Mouse (Mus musculus) kidney, embryonic 16.5 days (tissue): ENCODE results near the gene 1190002N15Rik. TPM values are rescaled to one million over a fixed set of nuclear protein-coding genes. Genes with fewer than 3 reads are reported as not detected.
A peak's percentile ranks its signal among the peaks of the same experiment; 100 is the strongest.

Experiments
- ATAC-seq: fragments of 200-750 bp; cut with Nextera tagmentation; 2 replicates; pipeline ENCODE4 v1.8.0; 2017; ENCODE audit warnings: moderate TSS enrichment; ENCODE audit not compliant: low FRiP score, low TSS enrichment
- H3K27ac ChIP-seq: fragments of 300-500 bp; sonication (generic); 2 replicates; pipeline ENCODE4 v1.5.1; 2014; ENCODE audit warnings: low read length
- H3K27me3 ChIP-seq: fragments of 300-500 bp; sonication (generic); 2 replicates; pipeline ENCODE4 v1.6.1; 2014; ENCODE audit warnings: low read length, control low read depth, mixed read lengths; ENCODE audit not compliant: insufficient read depth
- H3K36me3 ChIP-seq: fragments of 300-500 bp; sonication (generic); 2 replicates; pipeline ENCODE4 v1.6.1; 2014; ENCODE audit warnings: low read length, control low read depth, mixed read lengths; ENCODE audit not compliant: insufficient read depth
- H3K4me1 ChIP-seq: fragments of 300-500 bp; sonication (generic); 2 replicates; pipeline ENCODE4 v1.6.1; 2014; ENCODE audit warnings: low read length, control low read depth, mixed read lengths; ENCODE audit not compliant: insufficient read depth
- H3K4me2 ChIP-seq: fragments of 300-500 bp; sonication (generic); replicated peaks from 2 replicates; pipeline ENCODE4 v1.6.1; 2014; ENCODE audit warnings: low read depth, low read length
- H3K4me3 ChIP-seq: fragments of 300-500 bp; sonication (generic); 2 replicates; pipeline ENCODE4 v1.5.1; 2014; ENCODE audit warnings: mild to moderate bottlenecking, low read length
- H3K9ac ChIP-seq: fragments of 300-500 bp; sonication (generic); replicated peaks from 2 replicates; pipeline ENCODE4 v1.6.1; 2014; ENCODE audit warnings: low read length
- H3K9me3 ChIP-seq: fragments of 300-500 bp; sonication (generic); 2 replicates; pipeline ENCODE4 v1.6.1; 2016; ENCODE audit warnings: low read length, control low read depth
- WGBS: fragments of 180-500 bp; shearing (Covaris S2); extraction: QIAGEN DNeasy Blood & Tissue Kit; methylation state at CpG from one replicate; pipeline ENCODE4 v1.1.7; 2014; 5-methylcytosine and 5-hydroxymethylcytosine counted together
- polyA plus RNA-seq: library from polyadenylated mRNA; unstranded; fragments of >200 nt; fragmentation: Nextera tagmentation; extraction: Ambion mirVana; gene quantifications from 2 replicates; pipeline ENCODE4 v1.2.1, GENCODE M21; 2015

1190002N15Rik gene
- polyA plus RNA-seq, 1 experiment from 2014 or later, result 5.2 TPM

DNA sequence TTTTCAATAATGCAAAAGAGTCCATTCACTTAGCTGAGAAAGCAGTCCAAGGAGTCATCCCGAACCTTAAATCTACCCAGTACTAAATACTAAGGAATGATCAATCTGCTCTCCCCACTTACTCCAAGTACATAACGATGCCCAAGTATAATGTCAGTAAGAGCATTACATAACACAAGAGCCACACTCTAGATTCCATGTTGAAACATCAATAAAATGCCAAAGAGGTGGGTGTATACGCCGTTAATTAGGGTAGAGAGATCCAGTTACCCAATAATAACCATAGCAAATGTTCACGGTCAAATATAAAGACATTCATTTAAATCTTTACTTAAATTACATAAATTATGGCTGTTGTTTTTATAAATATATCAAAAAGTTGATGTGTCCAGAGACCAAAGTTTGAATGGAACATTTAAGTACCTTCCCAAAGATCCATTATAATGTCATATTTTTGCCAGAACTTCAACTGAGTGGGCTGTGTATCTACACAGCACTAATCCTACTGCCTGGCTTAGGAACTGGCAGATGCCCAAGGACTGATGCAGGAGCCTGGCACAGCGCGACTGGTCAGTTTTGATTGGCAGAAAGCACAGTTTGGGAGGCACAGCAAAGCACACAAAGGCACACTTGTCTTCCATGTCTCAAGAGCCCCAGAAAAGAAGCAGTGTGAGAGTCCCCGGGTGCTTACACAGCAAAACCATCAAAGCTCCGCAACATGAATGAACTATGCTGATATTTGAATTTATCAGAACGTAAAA is 55.5 kb downstream of the 1190002N15Rik start:
- no peaks in the 10 kb centered on the region for H3K9me3 ChIP-seq
- no peak overlapping the region for H3K27ac ChIP-seq
- WGBS, result 85% methylated on average over 10 of the region's 10 CpGs
- ATAC-seq, result 0 out of 2 replicates have a peak, but pooled peaks have one; percentile 12
- no peaks in the 10 kb centered on the region for H3K27me3 ChIP-seq
- H3K36me3 ChIP-seq, result no peaks in the 10 kb centered on the region
- H3K4me2 ChIP-seq, result no peak overlapping the region
- no peak overlapping the region for H3K4me3 ChIP-seq
- no peak overlapping the region for H3K9ac ChIP-seq
- peaks cover 4% of the 10 kb centered on the region; the same call in 1 of the 2 replicates for H3K4me1 ChIP-seq

GRCm38 (mm10) chr9:94481057-94481456 is 56.8 kb downstream of the 1190002N15Rik start:
- Histone ChIP-seq H3K9ac (no peak overlapping the region), H3K27me3 (no peaks in the 10 kb centered on the region), H3K36me3 (no peaks in the 10 kb centered on the region), H3K4me2 (no peak overlapping the region), H3K27ac (no peak overlapping the region), H3K4me3 (no peak overlapping the region), H3K9me3 (no peaks in the 10 kb centered on the region), H3K4me1 (peaks cover 4% of the 10 kb centered on the region; the same call in 1 of the 2 replicates)
- ATAC-seq, result peak; percentile 23; the same call in 1 of the 2 replicates
- 62% methylated on average over 16 of the region's 16 CpGs for WGBS

DNA sequence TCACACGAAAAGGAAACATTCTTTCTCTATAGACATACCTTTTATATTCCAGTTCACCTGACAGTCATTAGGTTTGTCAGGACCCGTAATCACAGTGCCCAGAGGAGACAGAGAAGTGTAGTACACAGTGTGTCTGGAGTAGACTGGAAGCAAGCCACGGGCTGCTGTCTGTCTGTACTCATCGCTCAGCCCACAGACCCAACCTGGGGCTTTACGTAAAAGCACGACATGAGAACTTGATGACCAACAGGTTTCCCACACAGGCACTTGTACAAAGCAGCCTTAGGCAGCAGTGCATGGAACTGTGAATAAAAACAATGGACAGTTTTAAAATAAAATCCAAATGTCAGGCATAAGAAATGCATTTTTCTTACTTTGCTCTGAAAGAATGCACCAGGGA is 58.5 kb downstream of the 1190002N15Rik start:
- H3K9me3 ChIP-seq, result no peaks in the 10 kb centered on the region
- no peak overlapping the region for H3K4me3 ChIP-seq
- no peak overlapping the region for H3K9ac ChIP-seq
- no peaks in the 10 kb centered on the region for H3K36me3 ChIP-seq
- whole genome bisulfite sequencing, result 84% methylated on average over 6 of the region's 6 CpGs
- no peak for ATAC-seq
- no peaks in the 10 kb centered on the region for H3K27me3 ChIP-seq
- no peak overlapping the region for H3K4me2 ChIP-seq
- no peak overlapping the region for H3K27ac ChIP-seq
- H3K4me1 ChIP-seq, result peaks cover 4% of the 10 kb centered on the region; the same call in 1 of the 2 replicates

DNA sequence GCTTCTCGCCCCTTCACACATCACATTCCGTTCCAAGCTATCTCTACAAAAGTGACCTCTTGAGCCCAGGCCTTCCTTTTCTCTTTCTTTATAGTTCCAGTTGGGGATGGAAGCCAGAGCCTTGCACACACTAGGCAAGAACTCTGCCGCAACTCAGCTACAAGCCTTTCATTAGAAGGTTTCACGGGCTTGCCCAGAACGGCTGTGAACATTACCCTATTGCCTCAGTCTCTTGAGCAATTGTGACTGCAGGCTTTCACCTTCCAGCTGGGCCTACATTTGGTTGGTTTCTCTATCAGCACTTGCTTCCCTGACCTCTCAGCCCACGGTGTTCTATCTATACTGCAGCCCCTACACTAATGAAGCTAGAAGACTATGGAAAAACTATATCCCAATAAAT is 58.9 kb downstream of the 1190002N15Rik start:
- no peaks in the 10 kb centered on the region for H3K36me3 ChIP-seq
- no peak for ATAC-seq
- H3K9me3 ChIP-seq, result no peaks in the 10 kb centered on the region
- no peaks in the 10 kb centered on the region for H3K27me3 ChIP-seq
- no peak overlapping the region for H3K4me2 ChIP-seq
- H3K27ac ChIP-seq, result no peak overlapping the region
- 86% methylated on average over 6 of the region's 6 CpGs for WGBS
- H3K4me3 ChIP-seq, result no peak overlapping the region
- no peak overlapping the region for H3K9ac ChIP-seq
- peaks cover 4% of the 10 kb centered on the region; the same call in 1 of the 2 replicates for H3K4me1 ChIP-seq

GRCm38 (mm10) chr9:94475973-94476372 is 61.9 kb downstream of the 1190002N15Rik start:
- H3K27me3 ChIP-seq, result no peaks in the 10 kb centered on the region
- no peak overlapping the region for H3K27ac ChIP-seq
- no peaks in the 10 kb centered on the region for H3K9me3 ChIP-seq
- WGBS, result 100% methylated on average over 1 of the region's 1 CpGs
- no peaks in the 10 kb centered on the region for H3K36me3 ChIP-seq
- H3K4me3 ChIP-seq, result no peak overlapping the region
- H3K9ac ChIP-seq, result no peak overlapping the region
- H3K4me1 ChIP-seq, result no peaks in the 10 kb centered on the region
- no peak overlapping the region for H3K4me2 ChIP-seq
- no peak for ATAC-seq

GRCm38 (mm10) chr9:94473898-94474297 is 64.0 kb downstream of the 1190002N15Rik start:
- no peak overlapping the region for H3K4me3 ChIP-seq
- no peak for ATAC-seq
- WGBS, result 77% methylated on average over 7 of the region's 7 CpGs

GRCm38 (mm10) chr9:94472963-94473582 is 64.8 kb downstream of the 1190002N15Rik start:
- no peaks in the 10 kb centered on the region for H3K27me3 ChIP-seq
- 65% methylated on average over 10 of the region's 10 CpGs for WGBS
- H3K4me3 ChIP-seq, result no peak overlapping the region
- H3K36me3 ChIP-seq, result no peaks in the 10 kb centered on the region
- no peak overlapping the region for H3K27ac ChIP-seq
- no peak overlapping the region for H3K9ac ChIP-seq
- no peaks in the 10 kb centered on the region for H3K4me1 ChIP-seq
- no peak overlapping the region for H3K4me2 ChIP-seq
- ATAC-seq, result no peak
- H3K9me3 ChIP-seq, result no peaks in the 10 kb centered on the region

More at GRCm38 (mm10) chr9:94473898-94474297, 64.0 kb downstream of the 1190002N15Rik start:
- H3K27ac ChIP-seq, result no peak overlapping the region
- H3K4me1 ChIP-seq, result no peaks in the 10 kb centered on the region
- H3K9me3 ChIP-seq, result no peaks in the 10 kb centered on the region
- H3K36me3 ChIP-seq, result no peaks in the 10 kb centered on the region
- no peak overlapping the region for H3K9ac ChIP-seq
- no peak overlapping the region for H3K4me2 ChIP-seq
- no peaks in the 10 kb centered on the region for H3K27me3 ChIP-seq

- no peak for ATAC-seq
- no peak overlapping the region for H3K4me2 ChIP-seq
- H3K9ac ChIP-seq, result no peak overlapping the region
- H3K27ac ChIP-seq, result no peak overlapping the region
- no peaks in the 10 kb centered on the region for H3K27me3 ChIP-seq
- H3K4me1 ChIP-seq, result no peaks in the 10 kb centered on the region
- H3K9me3 ChIP-seq, result no peaks in the 10 kb centered on the region
- WGBS, result 52% methylated on average over 2 of the region's 2 CpGs
- H3K4me3 ChIP-seq, result no peak overlapping the region
- no peaks in the 10 kb centered on the region for H3K36me3 ChIP-seq
Measured at GRCm38 (mm10) chr9:94471485-94471884, 66.4 kb downstream of the 1190002N15Rik start.
